Mouse (Mus musculus) liver, adult 2 months (tissue): ENCODE results near the gene Brk1.

Source experiments
- CTCF ChIP-seq: fragments of 200-500 bp; IDR thresholded peaks from 2 replicates; pipeline ENCODE4 v1.5.1; 2011; ENCODE audit warnings: low read depth, low read length, control low read depth
- POLR2A ChIP-seq: fragments of 200-500 bp; IDR thresholded peaks from 2 replicates; pipeline ENCODE4 v1.6.1; 2011; ENCODE audit warnings: low read length, control low read depth; ENCODE audit not compliant: insufficient read depth; ENCODE audit errors: extremely low read depth

- TF ChIP-seq CTCF (no peak), POLR2A (no peak)
Measured at GRCm38 (mm10) chr6:113597945-113598344, 6.6 kb upstream of the Brk1 start.
